Mouse (Mus musculus) left cerebral cortex, postnatal 4 days (tissue): ENCODE measurements around the gene Crebl2. TPM values are rescaled to one million over a fixed set of nuclear protein-coding genes. Genes with fewer than 3 reads are reported as not detected.

Source experiments
- DNase-seq: peaks from one replicate; pipeline ENCODE4 v3.0.0-alpha.2; 2022
- intact Hi-C: fragments of 180-260 bp; cut with DNase I; formaldehyde crosslinking; loops from one replicate; pipeline ENCODE4 v1.15.1; 2025
- total RNA-seq, 2 experiments: library from RNA; stranded (reverse); gene quantifications; 2 replicates each; pipeline ENCODE4 v1.2.3; 2021

Crebl2 gene
- total RNA-seq: 1 to 10 TPM; 6.5 to 8.1 TPM

GRCm38 (mm10) chr6:134829786-134830700 is at the start of gene Crebl2:
Crebl2 (plus strand) TSS chr6:134830154.
- DNase-seq: peak; percentile 100
- intact Hi-C loops: no loop called here

GRCm38 (mm10) chr6:134781494-134781913 is 48.5 kb upstream of the Crebl2 start:
- intact Hi-C loops: no loop called here

GRCm38 (mm10) chr6:134782900-134783299 is 47.1 kb upstream of the Crebl2 start:
- intact Hi-C loops: no loop called here
- DNase-seq: no peak

More at GRCm38 (mm10) chr6:134781494-134781913, 48.5 kb upstream of the Crebl2 start:
- DNase-seq: no peak

- DNase-seq: no peak
- intact Hi-C loops: no loop called here
Measured at GRCm38 (mm10) chr6:134786426-134786825, 43.5 kb upstream of the Crebl2 start.

- no peak for DNase-seq
- intact Hi-C loops: no loop called here
Measured at GRCm38 (mm10) chr6:134789100-134789499, 40.9 kb upstream of the Crebl2 start.

GRCm38 (mm10) chr6:134791251-134792118 is 38.5 kb upstream of the Crebl2 start:
- DNase-seq: peak; percentile 46
- intact Hi-C loops: loop anchor here (10.0 kb wide), 1 partner anchor 67 kb away; no protein-coding TSS in a partner anchor

GRCm38 (mm10) chr6:134792141-134793045 is 37.6 kb upstream of the Crebl2 start, which contains the start of gene Dusp16:
Dusp16 (minus strand) TSS chr6:134792625.
- intact Hi-C loops: loop anchor here (10.0 kb wide), 1 partner anchor 68 kb away; no protein-coding TSS in a partner anchor
- peak; percentile 84 for DNase-seq

GRCm38 (mm10) chr6:134793046-134793806 is 36.7 kb upstream of the Crebl2 start:
- intact Hi-C loops: loop anchor here (10.0 kb wide), 1 partner anchor 68 kb away; no protein-coding TSS in a partner anchor
- no peak for DNase-seq

- peak; percentile 84 for DNase-seq
- intact Hi-C loops: loop anchor here (1.0 to 10.0 kb wide), 2 partner anchors 69 to 135 kb away; no protein-coding TSS in a partner anchor
Measured at GRCm38 (mm10) chr6:134793911-134794520, 35.9 kb upstream of the Crebl2 start.

- no peak for DNase-seq
- intact Hi-C loops: loop anchor here (10.0 kb wide), 1 partner anchor 71 kb away; no protein-coding TSS in a partner anchor
Measured at GRCm38 (mm10) chr6:134796297-134796696, 33.7 kb upstream of the Crebl2 start.

GRCm38 (mm10) chr6:134801483-134801882 is 28.5 kb upstream of the Crebl2 start:
- intact Hi-C loops: no loop called here
- DNase-seq: no peak

GRCm38 (mm10) chr6:134802641-134803043 is 27.3 kb upstream of the Crebl2 start:
- intact Hi-C loops: no loop called here
- no peak for DNase-seq

- no peak for DNase-seq
- intact Hi-C loops: no loop called here
Measured at GRCm38 (mm10) chr6:134804736-134805277, 25.1 kb upstream of the Crebl2 start.

- intact Hi-C loops: no loop called here
- no peak for DNase-seq
Measured at GRCm38 (mm10) chr6:134806130-134806529, 23.8 kb upstream of the Crebl2 start.

- intact Hi-C loops: no loop called here
- no peak for DNase-seq
Measured at GRCm38 (mm10) chr6:134807091-134807490, 22.9 kb upstream of the Crebl2 start.

GRCm38 (mm10) chr6:134807794-134808193 is 22.2 kb upstream of the Crebl2 start:
- intact Hi-C loops: no loop called here
- no peak for DNase-seq

- intact Hi-C loops: no loop called here
- DNase-seq: no peak
Measured at GRCm38 (mm10) chr6:134813066-134813465, 16.9 kb upstream of the Crebl2 start.
